Mouse (Mus musculus) midbrain, postnatal 0 days (tissue): ENCODE data around the gene Sgo2a. TPM values are rescaled to one million over a fixed set of nuclear protein-coding genes. Genes with fewer than 3 reads are reported as not detected.
A peak's percentile ranks its signal among the peaks of the same experiment; 100 is the strongest.

Experiments used
- ATAC-seq: fragments of 200-750 bp; cut with Nextera tagmentation; 2 replicates; pipeline ENCODE4 v1.8.0; 2017; ENCODE audit warnings: moderate number of reproducible peaks, mild to moderate bottlenecking, moderate TSS enrichment, moderate library complexity; ENCODE audit not compliant: low FRiP score
- DNase-seq: peaks from one replicate; pipeline ENCODE4 v3.0.0-alpha.2; 2015; ENCODE audit warnings: low spot score
- H3K27ac ChIP-seq: fragments of 300-500 bp; sonication (generic); 2 replicates; pipeline ENCODE4 v1.5.1; 2014; ENCODE audit warnings: low read depth, mild to moderate bottlenecking, low read length, mixed read lengths
- H3K27me3 ChIP-seq: fragments of 300-500 bp; sonication (generic); 2 replicates; pipeline ENCODE4 v1.6.1; 2014; ENCODE audit warnings: low read length, control low read depth, mixed read lengths; ENCODE audit not compliant: insufficient read depth
- H3K36me3 ChIP-seq: fragments of 300-500 bp; sonication (generic); 2 replicates; pipeline ENCODE4 v1.6.1; 2014; ENCODE audit warnings: low read length, control low read depth, mixed read lengths; ENCODE audit not compliant: insufficient read depth
- H3K4me1 ChIP-seq: fragments of 300-500 bp; sonication (generic); 2 replicates; pipeline ENCODE4 v1.6.1; 2014; ENCODE audit warnings: mild to moderate bottlenecking, control low read depth, antibody characterized with exemption, low read length, mixed read lengths; ENCODE audit not compliant: insufficient read depth
- H3K4me2 ChIP-seq: fragments of 300-500 bp; sonication (generic); 2 replicates; pipeline ENCODE4 v1.6.1; 2014; ENCODE audit warnings: low read depth, mild to moderate bottlenecking, low read length, mixed read lengths; ENCODE audit not compliant: poor library complexity, severe bottlenecking
- H3K4me3 ChIP-seq: fragments of 300-500 bp; sonication (generic); 2 replicates; pipeline ENCODE4 v1.5.1; 2014; ENCODE audit warnings: low read depth, mild to moderate bottlenecking, low read length, moderate library complexity
- H3K9ac ChIP-seq: fragments of 300-500 bp; sonication (generic); replicated peaks from 2 replicates; pipeline ENCODE4 v1.6.1; 2014; ENCODE audit warnings: mild to moderate bottlenecking, low read length, moderate library complexity, mixed read lengths; ENCODE audit not compliant: poor library complexity, severe bottlenecking
- H3K9me3 ChIP-seq: fragments of 300-500 bp; sonication (generic); 2 replicates; pipeline ENCODE4 v1.6.1; 2016; ENCODE audit warnings: low read length, control low read depth
- CTCF ChIP-seq: IDR thresholded peaks from 2 replicates; pipeline ENCODE4 v1.5.1; 2016; ENCODE audit warnings: antibody characterized with exemption, mild to moderate bottlenecking
- WGBS: fragments of 180-500 bp; shearing (Covaris S2); extraction: QIAGEN DNeasy Blood & Tissue Kit; methylation state at CpG from one replicate; pipeline ENCODE4 v1.1.7; 2014; 5-methylcytosine and 5-hydroxymethylcytosine counted together
- polyA plus RNA-seq: library from polyadenylated mRNA; unstranded; fragments of >200 nt; fragmentation: Nextera tagmentation; extraction: Ambion mirVana; gene quantifications from 2 replicates; pipeline ENCODE4 v1.2.1, GENCODE M21; 2015
- total RNA-seq: library from RNA; depleted of rRNA; stranded (reverse); fragments of >200 nt; gene quantifications from 2 replicates; pipeline ENCODE4 v1.2.3, GENCODE M21; 2014

Sgo2a gene
- total and polyA plus RNA-seq, 2 experiments from 2014 or later = 1.4 to 3.1 TPM

DNA sequence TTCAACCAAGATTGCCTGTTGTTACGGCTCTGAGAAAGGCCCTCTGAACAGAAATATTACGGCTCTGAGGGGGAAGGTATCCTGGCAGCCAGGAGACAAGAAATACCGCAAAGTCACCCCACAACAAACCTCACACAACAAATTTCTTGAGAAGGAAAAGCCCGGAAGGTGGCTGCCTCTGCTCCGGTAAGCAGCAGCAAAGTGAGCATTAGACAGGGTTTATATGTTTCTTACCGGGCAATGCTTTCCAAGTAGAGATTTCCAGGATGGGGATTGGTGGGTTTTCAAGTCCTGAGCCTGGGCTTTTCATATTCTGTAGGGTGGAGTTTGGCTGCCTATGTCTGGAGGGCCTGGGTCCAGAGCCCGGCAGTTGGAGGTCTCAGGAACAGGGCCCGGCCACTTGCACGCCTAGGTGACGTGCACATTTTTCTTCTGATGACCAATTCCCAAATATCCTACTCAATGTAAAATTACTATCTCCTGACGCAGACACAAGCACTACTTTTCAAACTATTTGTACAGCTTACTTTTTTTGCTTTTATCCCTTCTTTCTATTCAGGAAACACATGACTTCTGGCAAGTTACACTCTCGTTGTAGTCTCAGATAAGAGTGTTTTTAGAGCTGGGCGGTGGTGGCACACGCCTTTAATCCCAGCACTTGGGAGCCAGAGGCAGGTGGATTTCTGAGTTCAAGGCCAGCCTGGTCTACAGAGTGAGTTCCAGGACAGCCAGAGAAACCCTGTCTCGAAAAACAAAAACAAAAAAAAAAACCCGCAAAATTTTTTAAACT is 42.0 kb upstream of the Sgo2a start:
- no peaks in the 10 kb centered on the region for H3K27me3 ChIP-seq
- H3K36me3 ChIP-seq = peaks cover 13% of the 10 kb centered on the region
- no peak overlapping the region for H3K4me3 ChIP-seq
- WGBS = 84% methylated on average over 16 of the region's 16 CpGs
- H3K9me3 ChIP-seq = no peaks in the 10 kb centered on the region
- ATAC-seq (no peak), DNase-seq (no peak)
- no peak overlapping the region for H3K9ac ChIP-seq
- H3K4me2 ChIP-seq = no peak overlapping the region
- TF ChIP-seq CTCF = no peak
- H3K4me1 ChIP-seq = no peaks in the 10 kb centered on the region
- H3K27ac ChIP-seq = no peak overlapping the region

DNA sequence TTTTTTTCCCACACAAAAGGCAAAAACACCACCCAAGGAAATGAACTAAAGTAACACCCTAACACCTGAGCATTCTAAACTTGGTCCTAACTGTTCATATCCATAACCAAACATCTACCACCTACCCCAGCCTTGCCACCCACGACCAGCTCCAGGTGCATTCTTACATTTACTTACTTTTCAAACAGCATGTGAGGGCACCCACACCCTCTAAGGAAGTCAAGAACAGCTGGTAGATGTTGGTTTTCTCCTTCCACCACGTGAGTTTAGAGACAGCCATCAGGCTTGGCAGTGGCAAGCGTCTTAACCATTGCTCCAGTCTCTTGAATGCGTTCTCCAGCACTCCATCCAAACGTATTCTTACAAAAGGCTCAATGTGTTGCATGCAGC is 41.4 kb upstream of the Sgo2a start:
- Histone ChIP-seq H3K9ac (no peak overlapping the region), H3K27me3 (no peaks in the 10 kb centered on the region), H3K9me3 (no peaks in the 10 kb centered on the region), H3K4me3 (no peak overlapping the region), H3K4me1 (no peaks in the 10 kb centered on the region), H3K36me3 (peaks cover 13% of the 10 kb centered on the region), H3K4me2 (no peak overlapping the region), H3K27ac (no peak overlapping the region)
- 95% methylated on average over 5 of the region's 5 CpGs for WGBS
- TF ChIP-seq CTCF = no peak
- ATAC-seq = no peak
- no peak for DNase-seq

DNA sequence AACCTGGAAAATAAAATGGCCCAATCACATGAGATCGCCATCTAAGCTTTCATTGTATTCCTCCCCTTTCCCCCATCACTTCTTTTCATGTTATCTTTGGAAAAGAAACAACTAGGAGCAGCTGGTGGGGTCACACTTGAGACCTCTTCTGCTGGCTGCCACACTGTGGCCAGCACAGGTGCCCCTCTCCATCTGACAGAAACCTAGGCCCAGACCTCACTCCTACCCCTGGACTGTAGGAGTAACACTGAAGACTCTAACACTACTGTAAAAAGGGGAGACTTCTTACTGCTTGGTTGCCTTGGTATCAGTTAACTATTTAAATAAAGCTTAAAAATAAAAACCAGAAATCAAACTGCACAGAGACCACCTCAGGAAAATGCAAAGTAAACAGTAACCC is 40.0 kb upstream of the Sgo2a start:
- 85% methylated on average over 1 of the region's 1 CpGs for WGBS
- Histone ChIP-seq H3K36me3 (peaks cover 13% of the 10 kb centered on the region), H3K9ac (no peak overlapping the region), H3K27me3 (no peaks in the 10 kb centered on the region), H3K9me3 (no peaks in the 10 kb centered on the region), H3K4me3 (no peak overlapping the region), H3K4me2 (no peak overlapping the region), H3K27ac (no peak overlapping the region), H3K4me1 (no peaks in the 10 kb centered on the region)
- DNase-seq (no peak), ATAC-seq (no peak)
- no peak for TF ChIP-seq CTCF

DNA sequence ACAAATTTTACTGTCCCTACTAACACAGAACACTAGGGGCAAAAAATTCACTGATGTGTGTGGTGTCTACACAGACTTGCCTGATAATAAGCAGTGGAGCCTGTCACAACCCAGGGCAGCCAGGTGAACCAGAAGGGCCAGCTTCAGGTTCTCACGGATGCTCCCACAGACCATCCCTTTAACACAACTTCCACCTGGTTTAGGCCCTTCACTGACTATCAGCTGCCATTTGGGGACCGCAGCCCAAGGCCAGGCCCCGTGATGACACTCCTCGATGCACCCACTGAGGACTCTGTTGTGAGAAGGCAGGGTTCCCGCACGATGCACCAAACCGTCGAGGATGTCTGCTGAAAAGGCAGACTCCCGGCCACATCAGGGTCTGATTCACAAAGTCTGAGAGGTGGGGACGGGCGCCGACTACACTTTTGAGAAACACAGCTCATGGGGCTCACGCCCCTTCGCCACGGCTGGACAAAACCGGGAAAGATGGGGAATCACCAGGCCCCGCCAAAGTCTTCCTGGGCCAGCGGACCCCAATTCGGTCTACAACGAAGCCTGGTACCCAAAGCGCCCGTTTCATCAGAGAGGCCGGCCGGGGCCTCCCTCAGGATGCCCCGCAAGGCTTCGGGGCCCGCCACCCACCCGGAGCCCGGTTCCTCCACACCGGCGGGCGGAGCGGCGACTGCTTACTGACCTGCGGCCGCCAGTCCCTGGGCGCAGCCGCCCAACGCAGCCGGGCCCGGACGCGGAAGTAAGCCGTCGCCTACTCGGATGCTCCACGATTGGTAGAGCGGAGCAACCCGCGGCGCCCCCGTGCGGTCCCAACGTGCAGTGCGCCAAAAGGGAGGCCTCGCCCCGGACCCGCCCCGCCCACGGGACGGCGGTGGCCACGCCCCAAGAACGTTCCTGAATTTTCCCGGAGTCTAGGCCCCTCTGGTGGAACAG is 26.2 kb upstream of the Sgo2a start:
- Histone ChIP-seq H3K36me3 (peaks cover 6% of the 10 kb centered on the region; the same call in 1 of the 2 replicates), H3K4me1 (no peaks in the 10 kb centered on the region), H3K9ac (peak overlapping the region; percentile 94), H3K4me2 (peak overlapping the region; percentile 76), H3K9me3 (no peaks in the 10 kb centered on the region), H3K4me3 (peak overlapping the region; percentile 82), H3K27me3 (no peaks in the 10 kb centered on the region), H3K27ac (peak overlapping the region; percentile 80)
- WGBS = under 1% methylated on average over 65 of the region's 65 CpGs
- peak; percentile 88 for TF ChIP-seq CTCF
- ATAC-seq = peak; percentile 96
- peak; percentile 93 for DNase-seq

DNA sequence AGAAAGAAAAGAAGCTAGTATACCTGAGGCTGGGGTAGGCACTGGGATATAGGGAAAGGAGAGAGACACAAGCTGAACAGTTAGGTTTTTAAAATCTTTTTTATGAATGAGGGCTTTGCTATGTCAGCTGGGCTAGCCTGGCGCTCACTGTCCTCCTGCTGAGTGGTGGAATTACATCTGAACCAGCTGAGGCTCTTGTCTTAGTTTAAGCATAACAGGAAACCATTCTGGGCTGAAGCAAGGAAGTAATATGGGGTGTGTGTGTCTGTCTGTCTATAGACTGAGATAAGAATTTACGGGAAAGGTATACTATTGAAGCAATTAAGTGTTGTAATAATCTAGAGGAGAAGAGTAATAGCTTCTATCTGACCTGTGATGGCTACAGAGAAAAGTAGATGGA is 24.2 kb upstream of the Sgo2a start:
- Histone ChIP-seq H3K27me3 (no peaks in the 10 kb centered on the region), H3K9ac (no peak overlapping the region), H3K9me3 (no peaks in the 10 kb centered on the region), H3K4me2 (no peak overlapping the region), H3K4me3 (no peak overlapping the region), H3K27ac (no peak overlapping the region), H3K36me3 (no peaks in the 10 kb centered on the region), H3K4me1 (no peaks in the 10 kb centered on the region)
- no peak for TF ChIP-seq CTCF
- ATAC-seq (no peak), DNase-seq (no peak)
- WGBS = 84% methylated on average over 2 of the region's 2 CpGs

DNA sequence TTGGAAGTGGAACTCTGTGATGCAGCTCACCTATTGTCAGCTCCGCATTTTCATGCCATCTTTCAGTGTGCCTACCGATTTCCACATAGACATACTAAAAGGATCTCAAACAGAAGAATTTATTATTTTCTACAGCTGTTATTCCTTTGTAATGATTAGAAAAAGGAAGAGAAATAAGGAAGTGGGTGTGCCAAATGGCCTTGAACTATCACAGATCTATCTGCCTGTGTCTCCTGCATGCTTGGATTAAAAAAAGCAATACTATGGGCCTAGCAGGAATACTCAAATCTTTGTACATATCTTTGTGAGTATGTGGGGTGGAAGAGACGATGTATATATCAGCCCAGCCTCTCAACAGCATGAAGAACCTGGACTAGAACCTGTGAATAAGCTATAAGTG is 18.9 kb upstream of the Sgo2a start:
- H3K36me3 ChIP-seq = no peaks in the 10 kb centered on the region
- no peak for ATAC-seq
- no peak for TF ChIP-seq CTCF
- H3K27me3 ChIP-seq = no peaks in the 10 kb centered on the region
- no peak overlapping the region for H3K4me3 ChIP-seq
- H3K4me2 ChIP-seq = no peak overlapping the region
- no peak for DNase-seq
- no peaks in the 10 kb centered on the region for H3K4me1 ChIP-seq
- no peak overlapping the region for H3K27ac ChIP-seq
- WGBS = 90% methylated on average over 3 of the region's 3 CpGs
- H3K9ac ChIP-seq = no peak overlapping the region
- H3K9me3 ChIP-seq = no peaks in the 10 kb centered on the region
